ENCODE assay signal across 9 mouse cellular contexts in genomic region chr17:56479358-56479757, GRCm38 (mm10). TPM values are rescaled to one million over a fixed set of nuclear protein-coding genes. Genes with fewer than 3 reads are reported as not detected.
DNase-seq lines count a peak whose midpoint lies in the region; ATAC-seq lines count a peak whose summit lies in the region.
"Had no signal": no experiment of that assay in that cellular context is flagged by ENCODE, and none has a peak within 500 bp of the region (broad histone marks: within the 10 kb centered on the region; RNA-seq: fewer than 3 reads in every experiment).

No protein-coding gene starts in this region.

- no peak for ATAC-seq in kidney, embryonic 15.5 days (replicated peaks; ENCODE audit: low FRiP score)

- no peaks in the 10 kb centered on the region for H3K36me3 ChIP-seq in heart, embryonic 10.5 days
- no peaks in the 10 kb centered on the region for H3K36me3 ChIP-seq in embryonic facial prominence, embryonic 10.5 days (replicated peaks)
- no peaks in the 10 kb centered on the region for H3K36me3 ChIP-seq in kidney, embryonic 15.5 days

- peaks cover 51% of the 10 kb centered on the region for H3K27me3 ChIP-seq in heart, embryonic 10.5 days (ENCODE audit: insufficient read depth, poor library complexity, severe bottlenecking)
- peaks cover 34% of the 10 kb centered on the region for H3K27me3 ChIP-seq in embryonic facial prominence, embryonic 10.5 days (replicated peaks; ENCODE audit: low read depth, poor library complexity, severe bottlenecking)
- peaks cover 14% of the 10 kb centered on the region for H3K27me3 ChIP-seq in kidney, embryonic 15.5 days

- H3K4me1 ChIP-seq in heart, embryonic 10.5 days: peaks cover 30% of the 10 kb centered on the region
- peaks cover 34% of the 10 kb centered on the region for H3K4me1 ChIP-seq in embryonic facial prominence, embryonic 10.5 days
- peaks cover 43% of the 10 kb centered on the region for H3K4me1 ChIP-seq in kidney, embryonic 15.5 days

- DNase-seq in heart, adult 11 months: peak; percentile 95
- no peak for DNase-seq in heart, embryonic 10.5 days (ENCODE audit: low spot score)
- peak; percentile 84 for DNase-seq in 416B (ENCODE audit: low read depth)
- DNase-seq in adrenal gland, adult 8-10 months: peak; percentile 58
- peak; percentile 82 for DNase-seq in embryonic facial prominence, embryonic 10.5 days (ENCODE audit: low spot score)
- DNase-seq in lung, postnatal 36 days: peak; percentile 90
- peak; percentile 62 to 87 for DNase-seq in spleen, postnatal 4 days (ENCODE audit: low spot score in 2 of 2)

- peak overlapping the region; percentile 31; the same call in 1 of the 2 replicates for H3K4me2 ChIP-seq in kidney, embryonic 15.5 days

- no peak overlapping the region for H3K27ac ChIP-seq in heart, embryonic 10.5 days
- H3K27ac ChIP-seq in embryonic facial prominence, embryonic 10.5 days (replicated peaks): no peak overlapping the region
- H3K27ac ChIP-seq in kidney, embryonic 15.5 days: no peak overlapping the region

- no peak overlapping the region for H3K9ac ChIP-seq in kidney, embryonic 15.5 days

- H3K9me3 ChIP-seq in heart, embryonic 10.5 days: no peaks in the 10 kb centered on the region; the same call in 1 of the 2 replicates
- H3K9me3 ChIP-seq in embryonic facial prominence, embryonic 10.5 days: no peaks in the 10 kb centered on the region
- peaks cover 3% of the 10 kb centered on the region; the same call in 1 of the 2 replicates for H3K9me3 ChIP-seq in kidney, embryonic 15.5 days (replicated peaks)

- H3K4me3 ChIP-seq in heart, embryonic 10.5 days: no peak overlapping the region
- no peak overlapping the region for H3K4me3 ChIP-seq in embryonic facial prominence, embryonic 10.5 days
- no peak overlapping the region for H3K4me3 ChIP-seq in kidney, embryonic 15.5 days (replicated peaks)

- 13% methylated on average over 6 of the region's 6 CpGs for WGBS in heart, embryonic 10.5 days
- WGBS in embryonic facial prominence, embryonic 10.5 days: 14% methylated on average over 6 of the region's 6 CpGs
- WGBS in kidney, embryonic 15.5 days: 8% methylated on average over 6 of the region's 6 CpGs

RNA-seq across cellular contexts. Expression of gene Ptprs, which starts 3.1 kb away (rescaled TPM):
- 50.4 and 73.5 TPM in 2 replicates for polyA plus RNA-seq in heart, embryonic 10.5 days (2016; fragmentation: Nextera tagmentation; extraction: Ambion mirVana)
- total RNA-seq in adrenal gland, adult 8-10 months (2022): 100 to 1,000 TPM; 253 to 392 (median 313) TPM
- polyA plus RNA-seq in embryonic facial prominence, embryonic 10.5 days (2016; fragmentation: Nextera tagmentation; extraction: Ambion mirVana): 85.0 and 86.4 TPM in 2 replicates
- 81.5 and 95.6 TPM in 2 replicates for polyA plus RNA-seq in kidney, embryonic 15.5 days (2015; fragmentation: Nextera tagmentation; extraction: Ambion mirVana)

RNA-seq across cellular contexts. Expression of gene Znrf4, which starts 32.9 kb away (rescaled TPM):
- polyA plus RNA-seq in heart, embryonic 10.5 days (2016; fragmentation: Nextera tagmentation; extraction: Ambion mirVana): not detected in 2 replicates
- total RNA-seq in adrenal gland, adult 8-10 months (2022): not detected
- polyA plus RNA-seq in embryonic facial prominence, embryonic 10.5 days (2016; fragmentation: Nextera tagmentation; extraction: Ambion mirVana): not detected in 2 replicates
- not detected in 2 replicates for polyA plus RNA-seq in kidney, embryonic 15.5 days (2015; fragmentation: Nextera tagmentation; extraction: Ambion mirVana)
- total RNA-seq: layer of hippocampus, postnatal 14 days had no signal
